Mouse (Mus musculus) liver, embryonic 11.5 days (tissue): ENCODE measurements around the gene Vim. TPM values are rescaled to one million over a fixed set of nuclear protein-coding genes. Genes with fewer than 3 reads are reported as not detected.
"Not testable (repeated sequence)": the region's sequence is repeated elsewhere in the genome, so short reads cannot be mapped to it uniquely, and the experiment has no call there.

Source experiments
- ATAC-seq: fragments of 200-750 bp; cut with Nextera tagmentation; replicated peaks from 2 replicates; pipeline ENCODE4 v1.8.0; 2017; ENCODE audit warnings: moderate number of reproducible peaks, mild to moderate bottlenecking, moderate TSS enrichment, moderate library complexity; ENCODE audit not compliant: low FRiP score
- DNase-seq: peaks from one replicate; pipeline ENCODE4 v3.0.0-alpha.2; 2017; ENCODE audit warnings: low spot score
- H3K27ac ChIP-seq: fragments of 300-500 bp; sonication (generic); 2 replicates; pipeline ENCODE4 v1.5.1; 2014; ENCODE audit warnings: mild to moderate bottlenecking, low read depth, low read length, control low read depth
- H3K27me3 ChIP-seq: fragments of 300-500 bp; sonication (generic); replicated peaks from 2 replicates; pipeline ENCODE4 v1.6.1; 2014; ENCODE audit warnings: low read length, mixed read lengths; ENCODE audit not compliant: control insufficient read depth, insufficient read depth
- H3K36me3 ChIP-seq: fragments of 300-500 bp; sonication (generic); 2 replicates; pipeline ENCODE4 v1.6.1; 2014; ENCODE audit warnings: mild to moderate bottlenecking, low read length, moderate library complexity, mixed read lengths; ENCODE audit not compliant: control insufficient read depth, insufficient read depth
- H3K4me1 ChIP-seq: fragments of 300-500 bp; sonication (generic); replicated peaks from 2 replicates; pipeline ENCODE4 v1.6.1; 2014; ENCODE audit warnings: low read length, mixed read lengths; ENCODE audit not compliant: control insufficient read depth, insufficient read depth
- H3K4me2 ChIP-seq: fragments of 300-500 bp; sonication (generic); 2 replicates; pipeline ENCODE4 v1.6.1; 2014; ENCODE audit warnings: mild to moderate bottlenecking, control low read depth, moderate library complexity
- H3K4me3 ChIP-seq: fragments of 300-500 bp; sonication (generic); 2 replicates; pipeline ENCODE4 v1.5.1; 2014; ENCODE audit warnings: low read depth, low read length, control low read depth
- H3K9ac ChIP-seq: fragments of 300-500 bp; sonication (generic); 2 replicates; pipeline ENCODE4 v1.6.1; 2014; ENCODE audit warnings: low read depth, low read length, control low read depth
- H3K9me3 ChIP-seq: fragments of 300-500 bp; sonication (generic); 2 replicates; pipeline ENCODE4 v1.6.1; 2016; ENCODE audit warnings: low read length, inconsistent platforms, mixed read lengths; ENCODE audit not compliant: control insufficient read depth
- WGBS: fragments of 180-500 bp; shearing (Covaris S2); extraction: QIAGEN DNeasy Blood & Tissue Kit; methylation state at CpG from one replicate; pipeline ENCODE4 v1.1.7; 2014; 5-methylcytosine and 5-hydroxymethylcytosine counted together
- polyA plus RNA-seq: library from polyadenylated mRNA; unstranded; fragments of >200 nt; fragmentation: Nextera tagmentation; extraction: Ambion mirVana; gene quantifications from 2 replicates; pipeline ENCODE4 v1.2.1, GENCODE M21; 2014

Gene Vim
- polyA plus RNA-seq, 1 experiment from 2014 or later = 235 TPM

DNA sequence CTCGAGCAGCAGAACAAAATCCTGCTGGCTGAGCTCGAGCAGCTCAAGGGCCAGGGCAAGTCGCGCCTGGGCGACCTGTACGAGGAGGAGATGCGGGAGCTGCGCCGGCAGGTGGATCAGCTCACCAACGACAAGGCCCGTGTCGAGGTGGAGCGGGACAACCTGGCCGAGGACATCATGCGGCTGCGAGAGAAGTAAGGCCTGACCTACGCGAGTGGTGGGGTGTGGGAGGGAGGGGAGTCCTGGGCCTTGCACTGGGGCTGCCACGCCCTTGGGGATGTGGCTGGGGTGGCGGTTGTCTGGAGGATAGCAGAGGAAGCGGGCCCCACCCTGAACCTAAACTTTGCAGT, 1.0 kb downstream of the Vim start:
- DNase-seq = peak; percentile 62
- WGBS = under 1% methylated on average over 21 of the region's 21 CpGs
- ATAC-seq = peak; percentile 66

GRCm38 (mm10) chr2:13575287-13575801, 1.6 kb downstream of the Vim start:
- Histone ChIP-seq H3K9me3 (no peaks in the 10 kb centered on the region), H3K36me3 (peaks cover 10% of the 10 kb centered on the region; the same call in 1 of the 2 replicates), H3K4me2 (peak overlapping the region; percentile 85), H3K9ac (peak overlapping the region; percentile 75), H3K4me3 (peak overlapping the region; percentile 63), H3K27ac (no peak overlapping the region), H3K27me3 (peaks cover 17% of the 10 kb centered on the region), H3K4me1 (peaks cover 26% of the 10 kb centered on the region)
- peak; percentile 40; the same call in 1 of the 2 replicates for ATAC-seq
- 1% methylated on average over 13 of the region's 13 CpGs for WGBS
- DNase-seq = peak; percentile 65

More for the DNA sequence above, 1.0 kb downstream of the Vim start:
- Histone ChIP-seq H3K27ac (no peak overlapping the region), H3K4me3 (peak overlapping the region; percentile 63), H3K9ac (peak overlapping the region; percentile 75), H3K4me1 (peaks cover 26% of the 10 kb centered on the region), H3K27me3 (peaks cover 17% of the 10 kb centered on the region), H3K36me3 (peaks cover 10% of the 10 kb centered on the region; the same call in 1 of the 2 replicates), H3K4me2 (peak overlapping the region; percentile 85), H3K9me3 (no peaks in the 10 kb centered on the region)

GRCm38 (mm10) chr2:13575926-13576325, 2.2 kb downstream of the Vim start:
- Histone ChIP-seq H3K4me2 (peak overlapping the region; percentile 85), H3K27me3 (peaks cover 17% of the 10 kb centered on the region), H3K27ac (no peak overlapping the region), H3K4me3 (peak overlapping the region; percentile 63), H3K9me3 (no peaks in the 10 kb centered on the region), H3K9ac (peak overlapping the region; percentile 75; the same call in 1 of the 2 replicates), H3K4me1 (peaks cover 26% of the 10 kb centered on the region), H3K36me3 (peaks cover 10% of the 10 kb centered on the region; the same call in 1 of the 2 replicates)
- no peak for DNase-seq
- ATAC-seq = no peak
- 48% methylated on average over 6 of the region's 6 CpGs for WGBS

DNA sequence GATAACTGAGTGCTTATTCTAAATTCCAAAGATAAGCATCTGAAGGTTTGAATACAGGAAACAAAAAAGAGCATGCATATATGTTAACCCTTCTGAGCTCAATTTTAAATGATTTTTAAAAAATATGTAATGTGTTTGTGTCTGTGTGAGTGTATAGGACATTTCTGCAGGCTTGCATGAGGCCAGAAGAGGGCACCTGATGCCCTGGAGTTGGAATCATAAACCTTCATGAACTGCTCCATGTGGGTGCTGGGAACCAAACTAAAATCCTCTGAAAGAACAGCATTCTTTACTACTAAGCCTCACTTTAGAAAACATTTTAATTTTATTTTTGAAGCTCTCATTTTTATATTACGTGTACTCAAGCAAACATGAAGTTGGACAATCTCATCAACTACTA, 3.7 kb downstream of the Vim start:
- DNase-seq (no peak), ATAC-seq (no peak)
- H3K4me2 ChIP-seq = no peak overlapping the region
- no peak overlapping the region for H3K9ac ChIP-seq
- H3K27ac ChIP-seq = no peak overlapping the region
- peaks cover 12% of the 10 kb centered on the region for H3K27me3 ChIP-seq
- H3K4me3 ChIP-seq = no peak overlapping the region
- H3K36me3 ChIP-seq = peaks cover 10% of the 10 kb centered on the region; the same call in 1 of the 2 replicates
- WGBS = 93% methylated on average over 1 of the region's 1 CpGs
- H3K9me3 ChIP-seq = no peaks in the 10 kb centered on the region
- peaks cover 22% of the 10 kb centered on the region for H3K4me1 ChIP-seq

- no peak for DNase-seq
- Histone ChIP-seq H3K9ac (no peak overlapping the region), H3K27me3 (peaks cover 10% of the 10 kb centered on the region), H3K27ac (no peak overlapping the region), H3K4me3 (no peak overlapping the region), H3K9me3 (no peaks in the 10 kb centered on the region), H3K36me3 (peaks cover 10% of the 10 kb centered on the region; the same call in 1 of the 2 replicates), H3K4me2 (no peak overlapping the region), H3K4me1 (peaks cover 16% of the 10 kb centered on the region)
- WGBS = 85% methylated on average over 14 of the region's 14 CpGs
- ATAC-seq = no peak
These were observed 4.9 kb downstream of the Vim start for GRCm38 (mm10) chr2:13578473-13579152.

DNA sequence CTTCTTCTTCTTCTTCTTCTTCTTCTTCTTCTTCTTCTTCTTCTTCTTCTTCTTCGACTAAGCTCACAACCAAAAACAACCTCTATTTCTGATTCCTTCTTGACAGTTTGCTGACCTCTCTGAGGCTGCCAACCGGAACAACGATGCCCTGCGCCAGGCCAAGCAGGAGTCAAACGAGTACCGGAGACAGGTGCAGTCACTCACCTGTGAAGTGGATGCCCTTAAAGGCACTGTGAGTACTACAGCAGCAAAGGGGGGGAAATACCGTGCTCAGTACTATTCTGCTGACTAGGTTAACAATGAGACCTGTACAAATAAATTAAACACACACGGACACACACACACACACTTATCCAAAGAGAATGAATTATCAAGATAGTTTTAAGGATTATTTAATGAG, 5.6 kb downstream of the Vim start:
- no peak for ATAC-seq
- Histone ChIP-seq H3K27me3 (peaks cover 10% of the 10 kb centered on the region), H3K36me3 (peaks cover 10% of the 10 kb centered on the region; the same call in 1 of the 2 replicates), H3K9me3 (no peaks in the 10 kb centered on the region), H3K4me1 (peaks cover 12% of the 10 kb centered on the region), H3K9ac (no peak overlapping the region), H3K4me3 (no peak overlapping the region), H3K27ac (no peak overlapping the region), H3K4me2 (no peak overlapping the region)
- DNase-seq = no peak
- 91% methylated on average over 8 of the region's 8 CpGs for WGBS

DNA sequence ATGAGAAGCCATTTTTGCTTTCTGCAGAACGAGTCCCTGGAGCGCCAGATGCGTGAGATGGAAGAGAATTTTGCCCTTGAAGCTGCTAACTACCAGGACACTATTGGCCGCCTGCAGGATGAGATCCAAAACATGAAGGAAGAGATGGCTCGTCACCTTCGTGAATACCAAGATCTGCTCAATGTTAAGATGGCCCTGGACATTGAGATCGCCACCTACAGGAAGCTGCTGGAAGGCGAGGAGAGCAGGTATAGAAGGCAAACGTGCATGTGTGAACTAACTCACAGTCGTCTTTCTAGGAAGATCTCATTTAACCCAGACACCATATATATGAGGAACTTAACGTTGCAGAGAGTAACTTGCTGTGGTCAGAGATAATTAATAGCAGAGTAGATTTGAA, 6.3 kb downstream of the Vim start:
- peaks cover 4% of the 10 kb centered on the region; the same call in 1 of the 2 replicates for H3K27me3 ChIP-seq
- H3K36me3 ChIP-seq = peaks cover 10% of the 10 kb centered on the region; the same call in 1 of the 2 replicates
- H3K4me1 ChIP-seq = peaks cover 5% of the 10 kb centered on the region
- no peak for ATAC-seq
- WGBS = 60% methylated on average over 11 of the region's 11 CpGs
- no peak overlapping the region for H3K4me3 ChIP-seq
- H3K27ac ChIP-seq = no peak overlapping the region
- H3K9me3 ChIP-seq = no peaks in the 10 kb centered on the region
- no peak overlapping the region for H3K4me2 ChIP-seq
- no peak for DNase-seq
- H3K9ac ChIP-seq = no peak overlapping the region

DNA sequence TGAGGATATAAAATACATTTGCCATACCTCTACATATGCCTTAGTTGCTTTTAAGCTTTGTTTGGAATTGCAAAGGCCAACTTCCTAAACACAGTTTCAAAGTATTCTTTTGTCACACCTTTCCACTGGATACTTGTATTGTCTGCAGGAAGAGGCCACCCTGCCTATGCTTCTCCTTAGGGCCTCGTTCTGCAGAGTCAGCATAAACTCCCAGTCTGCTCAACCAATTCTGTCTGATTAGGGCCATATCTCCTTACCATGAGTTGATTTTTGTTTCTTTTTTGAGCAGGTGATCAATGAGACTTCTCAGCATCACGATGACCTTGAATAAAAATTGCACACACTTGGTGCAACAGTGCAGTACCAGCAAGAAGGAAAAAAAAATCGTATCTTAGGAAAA, 8.5 kb downstream of the Vim start:
- Histone ChIP-seq H3K27me3 (no peaks in the 10 kb centered on the region), H3K4me1 (no peaks in the 10 kb centered on the region), H3K36me3 (peaks cover 8% of the 10 kb centered on the region; the same call in 1 of the 2 replicates), H3K9ac (no peak overlapping the region), H3K4me3 (no peak overlapping the region), H3K9me3 (no peaks in the 10 kb centered on the region), H3K27ac (no peak overlapping the region), H3K4me2 (no peak overlapping the region)
- 81% methylated on average over 3 of the region's 3 CpGs for WGBS
- DNase-seq (no peak), ATAC-seq (no peak)

GRCm38 (mm10) chr2:13583746-13584145, 10.0 kb downstream of the Vim start:
- not testable (repeated sequence) for H3K4me1 ChIP-seq, H3K27ac ChIP-seq, DNase-seq, H3K4me3 ChIP-seq, H3K9ac ChIP-seq, H3K36me3 ChIP-seq, H3K9me3 ChIP-seq, H3K4me2 ChIP-seq, H3K27me3 ChIP-seq, ATAC-seq
